Mouse (Mus musculus): ENCODE results near the gene Acp2.

DNA sequence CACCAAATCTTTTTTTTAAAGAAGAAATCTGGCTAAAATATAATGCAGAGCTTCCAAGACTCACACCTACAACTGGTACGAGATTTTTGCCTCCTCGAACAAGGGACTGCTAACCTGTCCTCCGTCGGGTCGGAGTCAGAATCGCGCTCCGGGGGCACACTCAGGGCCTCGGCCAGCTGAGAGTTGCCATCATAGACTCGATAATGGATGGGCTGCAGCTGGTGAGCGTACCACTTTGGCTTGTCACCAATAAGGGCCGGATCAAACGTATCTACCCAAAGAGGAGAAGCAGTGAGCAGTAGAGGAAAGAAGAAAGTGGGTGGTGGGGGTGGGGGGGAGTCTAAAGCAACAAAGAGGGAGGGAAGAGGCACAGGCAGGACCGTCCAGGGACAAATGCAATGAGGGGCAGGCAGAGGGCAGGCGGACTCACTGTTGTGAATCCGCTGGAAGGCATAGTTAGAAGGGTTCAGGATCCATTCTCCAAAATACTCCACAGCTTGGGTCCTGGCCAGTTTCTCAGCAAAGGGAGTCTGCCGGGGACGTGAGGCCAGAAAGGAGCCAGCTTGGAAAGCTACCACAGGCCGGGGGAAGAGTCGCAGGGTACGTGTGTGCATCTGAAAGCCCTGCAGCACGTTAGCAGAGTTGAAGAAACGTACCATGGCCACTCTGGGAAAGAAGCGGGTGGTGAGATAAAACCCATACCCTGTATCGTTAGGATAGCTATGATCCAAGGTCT, 32.9 kb upstream of the Acp2 start:
- no peak for TF ChIP-seq MYOD1 (IDR thresholded peaks at IDR 0.05; ENCODE audit: control insufficient read depth in 1 of 3, insufficient read length in 2 of 3, low read depth in 2 of 3)
- TF ChIP-seq E2F4 (IDR thresholded peaks at IDR 0.05; ENCODE audit: insufficient read depth): no peak
- TF ChIP-seq POLR2A (IDR thresholded peaks at IDR 0.05; ENCODE audit: insufficient read length, low read depth): no peak
- TF ChIP-seq USF1 (IDR thresholded peaks at IDR 0.05; ENCODE audit: low read depth): no peak
- no peak for TF ChIP-seq MAX (IDR thresholded peaks at IDR 0.05; ENCODE audit: low read depth)
- TF ChIP-seq REST (IDR thresholded peaks at IDR 0.05; ENCODE audit: insufficient read depth, insufficient read length): no peak
- no peak for TF ChIP-seq CEBPB (IDR thresholded peaks at IDR 0.05; ENCODE audit: insufficient read depth, poor library complexity, severe bottlenecking)
- no peak for TF ChIP-seq POLR2AphosphoS2 (IDR thresholded peaks at IDR 0.05; ENCODE audit: insufficient read length, low read depth)
- no peak for TF ChIP-seq MYOG (IDR thresholded peaks at IDR 0.05; ENCODE audit: control insufficient read depth in 1 of 3, insufficient read depth in 1 of 3, insufficient read length in 2 of 3, low read depth in 2 of 3)
- no peak for TF ChIP-seq SRF (IDR thresholded peaks at IDR 0.05; ENCODE audit: control insufficient read depth, insufficient read length, low read depth)
